ENCODE assay signal across 9 mouse cellular contexts in genomic region chr6:73153675-73154074, GRCm38 (mm10).
A peak's percentile ranks its signal among the peaks of the same experiment; 100 is the strongest.
DNase-seq lines count a peak whose midpoint lies in the region; ATAC-seq and TF ChIP-seq lines count a peak whose summit lies in the region.
"Had no signal": no experiment of that assay in that cellular context is flagged by ENCODE, and none has a peak within 500 bp of the region (broad histone marks: within the 10 kb centered on the region; RNA-seq: fewer than 3 reads in every experiment).

No protein-coding gene starts in this region.

- H3K36me3 ChIP-seq in G1E (replicated peaks) = no peaks in the 10 kb centered on the region
- H3K36me3 ChIP-seq in forebrain, postnatal 0 days (ENCODE audit: insufficient read depth) = no peaks in the 10 kb centered on the region
- H3K36me3 ChIP-seq in hindbrain, embryonic 12.5 days = no peaks in the 10 kb centered on the region
- H3K36me3 ChIP-seq: limb, embryonic 15.5 days had no signal

- no peak overlapping the region for H3K9ac ChIP-seq in forebrain, postnatal 0 days
- H3K9ac ChIP-seq in hindbrain, embryonic 12.5 days = no peak overlapping the region
- H3K9ac ChIP-seq: limb, embryonic 15.5 days had no signal

- peak; percentile 81 for TF ChIP-seq CTCF in G1E (IDR thresholded peaks at IDR 0.05; ENCODE audit: low read depth, low read length)
- TF ChIP-seq CTCF in forebrain, postnatal 0 days (IDR thresholded peaks at IDR 0.05; ENCODE audit: low read depth) = peak; percentile 97

- ATAC-seq in G1E (ENCODE audit: extremely low read depth, insufficient number of reproducible peaks, low FRiP score, poor library complexity, severe bottlenecking) = peak; percentile 67
- ATAC-seq in forebrain, postnatal 0 days = peak; percentile 95
- peak; percentile 67 for ATAC-seq in hindbrain, embryonic 12.5 days (ENCODE audit: low FRiP score)

- no peak overlapping the region for H3K27ac ChIP-seq in forebrain, postnatal 0 days (ENCODE audit: low read depth, low read length)
- H3K27ac ChIP-seq in hindbrain, embryonic 12.5 days = no peak overlapping the region
- H3K27ac ChIP-seq: limb, embryonic 15.5 days had no signal

- H3K4me2 ChIP-seq in forebrain, postnatal 0 days (ENCODE audit: low read depth) = no peak overlapping the region
- no peak overlapping the region for H3K4me2 ChIP-seq in hindbrain, embryonic 12.5 days (replicated peaks)
- H3K4me2 ChIP-seq: limb, embryonic 15.5 days had no signal

- H3K9me3 ChIP-seq in G1E (replicated peaks) = no peaks in the 10 kb centered on the region
- no peaks in the 10 kb centered on the region for H3K9me3 ChIP-seq in forebrain, postnatal 0 days (ENCODE audit: low read length)
- H3K9me3 ChIP-seq in hindbrain, embryonic 12.5 days (replicated peaks) = no peaks in the 10 kb centered on the region
- H3K9me3 ChIP-seq: limb, embryonic 15.5 days had no signal

- DNase-seq in G1E (ENCODE audit: low spot score) = peak; percentile 53
- peak; percentile 55 for DNase-seq in cerebellum, adult 11 months
- DNase-seq in forebrain, postnatal 0 days = peak; percentile 93
- peak; percentile 89 to 91 for DNase-seq in layer of hippocampus, postnatal 10 days (ENCODE audit: low spot score in 2 of 2)
- peak; percentile 92 for DNase-seq in lung, postnatal 36 days
- DNase-seq in right cerebral cortex, adult 18-20 months = peak; percentile 84
- peak; percentile 43 to 55 for DNase-seq in urinary bladder, adult 18-20 months (ENCODE audit: low spot score in 2 of 2)

- H3K4me3 ChIP-seq in G1E (ENCODE audit: low read depth, low read length) = no peak overlapping the region
- no peak overlapping the region for H3K4me3 ChIP-seq in forebrain, postnatal 0 days (ENCODE audit: low read depth, low read length)
- H3K4me3 ChIP-seq in hindbrain, embryonic 12.5 days = no peak overlapping the region
- H3K4me3 ChIP-seq: limb, embryonic 15.5 days had no signal

- H3K4me1 ChIP-seq in G1E (ENCODE audit: insufficient read depth, low read depth, low read length) = no peaks in the 10 kb centered on the region
- H3K4me1 ChIP-seq in forebrain, postnatal 0 days (ENCODE audit: insufficient read depth) = no peaks in the 10 kb centered on the region
- no peaks in the 10 kb centered on the region for H3K4me1 ChIP-seq in hindbrain, embryonic 12.5 days
- H3K4me1 ChIP-seq: limb, embryonic 15.5 days had no signal

- 0% methylated on average over 1 of the region's 1 CpGs for WGBS in forebrain, postnatal 0 days
- 0% methylated on average over 1 of the region's 1 CpGs for WGBS in hindbrain, embryonic 12.5 days

- peaks cover 4% of the 10 kb centered on the region; the same call in 1 of the 2 replicates for H3K27me3 ChIP-seq in G1E (ENCODE audit: insufficient read depth, low read length)
- H3K27me3 ChIP-seq in forebrain, postnatal 0 days (ENCODE audit: insufficient read depth, low read length) = no peaks in the 10 kb centered on the region
- H3K27me3 ChIP-seq in hindbrain, embryonic 12.5 days = no peaks in the 10 kb centered on the region
- H3K27me3 ChIP-seq: limb, embryonic 15.5 days had no signal
